Mouse (Mus musculus): Measurements from ENCODE around the gene Hoxa1.

Hoxa1 gene

GRCm38 (mm10) chr6:52158276-52159051, at the start of gene Hoxa1:
Hoxa1 (minus strand) TSS chr6:52158317.
- no peak for DNase-seq

GRCm38 (mm10) chr6:52207684-52207976, 49.5 kb upstream of the Hoxa1 start:
- DNase-seq = no peak

GRCm38 (mm10) chr6:52206882-52207683, 49.0 kb upstream of the Hoxa1 start:
- DNase-seq = no peak

- DNase-seq = no peak
Measured at GRCm38 (mm10) chr6:52205638-52206621, 47.8 kb upstream of the Hoxa1 start.

- no peak for DNase-seq
Measured at GRCm38 (mm10) chr6:52205221-52205620, 47.1 kb upstream of the Hoxa1 start.

- no peak for DNase-seq
Measured at GRCm38 (mm10) chr6:52204050-52204752, 46.1 kb upstream of the Hoxa1 start, which contains the start of gene Hoxa5. Hoxa5 (minus strand) TSS chr6:52204587.

GRCm38 (mm10) chr6:52203371-52204049, 45.4 kb upstream of the Hoxa1 start:
- no peak for DNase-seq

GRCm38 (mm10) chr6:52203121-52203370, 44.9 kb upstream of the Hoxa1 start:
- no peak for DNase-seq

GRCm38 (mm10) chr6:52202362-52203120, 44.4 kb upstream of the Hoxa1 start:
- no peak for DNase-seq

GRCm38 (mm10) chr6:52201269-52201668, 43.2 kb upstream of the Hoxa1 start:
- DNase-seq = no peak

- DNase-seq = no peak
Measured at GRCm38 (mm10) chr6:52200751-52201250, 42.7 kb upstream of the Hoxa1 start.

- DNase-seq = no peak
Measured at GRCm38 (mm10) chr6:52200073-52200750, 42.1 kb upstream of the Hoxa1 start.

GRCm38 (mm10) chr6:52197271-52197670, 39.2 kb upstream of the Hoxa1 start:
- no peak for DNase-seq

GRCm38 (mm10) chr6:52196811-52197210, 38.7 kb upstream of the Hoxa1 start:
- no peak for DNase-seq

- no peak for DNase-seq
Measured at GRCm38 (mm10) chr6:52194690-52195089, 36.6 kb upstream of the Hoxa1 start.

GRCm38 (mm10) chr6:52191860-52192550, 33.9 kb upstream of the Hoxa1 start:
- DNase-seq = no peak

GRCm38 (mm10) chr6:52190906-52191810, 33.0 kb upstream of the Hoxa1 start, which contains the start of gene Hoxa4:
Hoxa4 (minus strand) TSS chr6:52191753.
- no peak for DNase-seq

- DNase-seq = no peak
Measured at GRCm38 (mm10) chr6:52190410-52190809, 32.3 kb upstream of the Hoxa1 start.

GRCm38 (mm10) chr6:52189909-52190308, 31.8 kb upstream of the Hoxa1 start:
- no peak for DNase-seq

Measured in right cerebral cortex, adult 18-20 months (tissue).